Mouse (Mus musculus): ENCODE measurements at regions not wholly inside any gene's neighbourhood (a gene's known extent, or its start where the extent isn't known, plus 50 kb on each side); places are given as distances from the start of the nearest gene placed in this dataset.

DNA sequence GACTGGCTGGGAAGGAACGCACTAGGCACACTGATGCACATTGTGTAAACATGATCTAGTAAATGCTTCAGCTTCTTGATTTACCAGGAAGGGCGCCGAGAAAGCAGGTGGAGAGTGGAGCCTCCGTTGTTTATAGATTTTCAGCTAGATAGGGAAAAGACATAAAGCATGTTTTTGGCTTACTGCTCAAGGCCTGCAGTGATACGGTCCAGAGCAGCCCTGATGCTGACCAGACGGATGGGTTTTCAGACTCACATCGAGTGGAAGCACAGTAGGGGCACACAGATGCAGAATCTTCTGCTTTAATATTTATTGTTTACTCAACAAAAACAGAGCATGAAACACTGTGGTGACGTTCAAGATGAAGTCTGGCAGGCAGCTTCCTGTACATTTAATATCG lies 331.3 kb upstream of the Gm5148 start:
- TF ChIP-seq CTCF (IDR thresholded peaks at IDR 0.05; ENCODE audit: low read depth, low read length) = no peak
- no peak for TF ChIP-seq POLR2A (IDR thresholded peaks at IDR 0.05; ENCODE audit: extremely low read depth, insufficient read depth, low read length)
